Mouse (Mus musculus) left cerebral cortex, adult 8-10 months (tissue): ENCODE measurements around the gene Wiz. TPM values are rescaled to one million over a fixed set of nuclear protein-coding genes. Genes with fewer than 3 reads are reported as not detected.

Source experiments
- DNase-seq, 2 experiments: peaks; one replicate each; pipeline ENCODE4 v3.0.0; 2022; ENCODE audit warnings: low spot score in 2 of 2
- total RNA-seq, 4 experiments: library from RNA; stranded (reverse); gene quantifications; 2 replicates each; pipeline ENCODE4 v1.2.4; 2022

Wiz gene
- total RNA-seq, 4 experiments from 2014 or later = 46.6 to 50.3 (median 49.1) TPM

DNA sequence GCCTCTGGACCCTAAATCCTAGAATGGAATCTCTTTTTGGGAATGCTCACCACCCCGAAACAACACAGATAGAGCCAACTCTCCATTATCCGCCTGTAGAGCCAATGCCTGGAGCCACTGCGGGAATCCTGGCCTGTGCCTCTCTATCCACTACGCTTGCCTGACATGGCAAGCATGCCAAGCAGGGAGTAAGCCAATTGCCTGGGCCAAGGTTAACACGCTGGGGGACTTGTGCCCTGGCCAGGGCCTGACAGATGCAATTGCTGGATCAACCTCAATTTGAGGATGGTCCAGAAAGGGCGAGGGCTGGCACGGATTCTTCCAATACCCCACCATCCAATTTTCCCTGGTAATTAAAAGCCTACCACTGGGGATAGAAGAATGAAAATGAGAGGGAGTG is 6.7 kb downstream of the Wiz start:
- DNase-seq = no peak

DNA sequence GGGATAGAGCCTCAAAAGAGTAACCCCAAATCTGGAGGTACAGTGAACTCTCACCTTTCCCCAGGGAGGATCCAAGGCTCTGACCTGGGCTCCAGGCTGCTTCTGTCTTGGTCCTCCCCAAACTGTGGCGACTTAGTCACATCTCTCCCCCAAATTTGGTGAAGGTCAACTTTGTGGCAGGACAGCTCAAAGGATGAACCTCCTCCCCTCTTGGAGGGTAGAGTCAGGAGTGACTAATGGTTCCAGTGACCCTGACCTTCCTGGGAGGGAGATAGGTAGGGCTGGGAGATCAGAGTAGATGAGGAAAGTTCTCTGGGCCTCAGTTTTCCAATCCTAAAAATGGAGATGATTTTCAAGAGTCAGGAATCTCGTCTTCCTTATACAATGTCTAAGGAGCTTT is 10.5 kb downstream of the Wiz start:
- no peak for DNase-seq

DNA sequence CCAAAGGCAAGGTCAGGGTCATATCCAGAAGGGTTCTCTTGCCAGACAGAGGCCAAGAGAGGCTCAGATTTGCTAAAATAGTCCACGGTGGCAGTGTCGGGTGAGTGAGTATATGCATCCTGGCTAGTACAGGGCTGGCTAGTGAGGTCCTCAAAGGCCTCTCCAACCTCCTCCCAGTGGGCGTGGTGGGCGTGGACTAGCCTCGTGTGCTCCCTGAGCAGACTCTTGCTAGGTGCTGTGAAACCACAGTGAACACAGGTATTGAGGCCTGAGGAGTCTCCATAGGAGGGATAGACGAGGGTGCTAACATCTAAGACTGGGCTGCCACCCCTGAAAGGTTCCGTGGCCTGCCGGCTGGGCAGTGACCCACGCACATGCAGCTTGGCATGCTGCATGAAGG is 12.1 kb downstream of the Wiz start:
- no peak for DNase-seq

DNA sequence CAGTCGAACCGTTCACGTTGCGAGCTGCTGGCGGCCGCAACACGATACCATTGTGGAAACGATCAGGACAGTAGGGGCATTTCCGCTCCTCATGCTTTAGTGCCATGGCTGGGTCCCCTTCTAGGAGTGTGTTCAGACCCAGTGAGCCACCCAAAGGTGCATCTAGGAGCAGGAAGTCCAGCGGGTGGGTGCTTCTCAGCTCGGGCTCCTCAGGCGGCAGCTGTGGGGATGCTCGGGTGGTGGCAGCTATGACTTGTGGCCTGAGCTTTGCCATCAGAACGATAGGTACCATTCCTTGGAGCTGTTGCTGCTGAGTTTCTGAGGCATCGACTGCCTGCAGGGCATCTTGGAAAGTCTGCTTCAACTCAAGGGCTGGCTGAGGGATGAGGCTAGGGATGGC is 12.8 kb downstream of the Wiz start:
- no peak for DNase-seq

DNA sequence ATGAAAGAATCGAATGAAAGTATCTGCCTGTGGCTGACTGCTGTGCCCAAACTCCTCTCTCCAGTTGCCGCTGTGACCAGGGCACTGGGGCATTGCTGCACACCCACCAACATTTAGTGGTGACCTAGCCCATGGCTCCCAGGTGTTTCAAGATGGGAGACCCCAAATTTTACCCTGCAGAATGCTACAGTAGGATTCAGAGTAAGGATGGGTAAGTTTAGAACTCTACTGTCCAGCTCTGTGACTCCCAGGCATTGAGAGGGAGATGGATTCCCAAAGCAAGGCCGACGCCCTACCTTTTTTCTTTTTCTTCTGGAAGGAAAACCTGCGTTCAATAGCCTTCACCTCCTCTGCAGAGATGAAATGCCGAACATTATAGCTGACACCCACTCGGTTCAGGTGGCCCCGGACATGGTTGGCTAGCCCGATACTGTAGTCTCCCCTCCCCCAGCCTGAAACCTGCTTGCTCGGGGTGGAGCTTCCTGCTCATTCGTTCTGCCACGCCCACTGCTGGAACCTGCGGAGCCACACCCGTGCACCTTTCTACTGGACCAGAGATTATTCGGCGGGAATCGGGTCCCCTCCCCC is 20.2 kb downstream of the Wiz start:
- DNase-seq = no peak

DNA sequence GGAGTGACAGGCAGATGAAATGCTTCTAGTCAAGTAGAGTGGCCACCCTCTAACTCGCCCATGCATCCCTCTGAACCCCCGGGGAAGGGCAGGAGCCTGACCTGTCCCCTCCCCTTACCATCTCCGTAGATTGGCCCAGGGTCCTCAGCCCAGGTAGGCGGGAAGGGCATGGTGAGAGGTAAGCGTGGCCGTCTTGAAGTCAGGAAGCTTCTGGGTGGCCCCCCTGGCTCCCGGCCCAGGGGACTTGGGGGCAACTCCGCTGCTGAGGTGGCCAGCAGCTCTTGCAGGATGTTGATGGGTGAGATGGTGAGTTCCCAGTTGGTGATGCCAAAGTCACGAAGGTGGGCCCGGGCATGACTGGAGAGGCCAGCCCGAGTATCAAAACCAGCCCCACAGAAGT is 21.5 kb downstream of the Wiz start:
- DNase-seq = no peak

DNA sequence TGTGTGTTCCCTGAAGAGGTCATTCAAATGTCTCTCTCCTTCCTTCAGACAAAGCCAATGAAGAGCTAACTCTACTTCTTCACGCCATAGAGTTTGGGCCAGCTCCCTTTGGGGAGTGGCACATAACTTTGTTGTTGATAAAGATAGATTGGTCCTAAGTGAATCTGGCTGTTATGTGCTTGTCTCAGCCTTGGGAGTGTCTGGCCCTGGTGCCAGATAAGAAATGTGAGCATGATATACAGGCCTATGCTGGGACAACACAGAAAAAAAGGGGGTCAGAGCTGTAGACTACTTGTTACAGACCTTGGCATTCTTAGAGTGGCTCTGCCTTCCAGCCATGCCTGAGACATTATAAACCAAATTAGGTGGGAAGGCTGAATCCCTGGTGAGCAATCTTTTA is 23.9 kb downstream of the Wiz start:
- no peak for DNase-seq

DNA sequence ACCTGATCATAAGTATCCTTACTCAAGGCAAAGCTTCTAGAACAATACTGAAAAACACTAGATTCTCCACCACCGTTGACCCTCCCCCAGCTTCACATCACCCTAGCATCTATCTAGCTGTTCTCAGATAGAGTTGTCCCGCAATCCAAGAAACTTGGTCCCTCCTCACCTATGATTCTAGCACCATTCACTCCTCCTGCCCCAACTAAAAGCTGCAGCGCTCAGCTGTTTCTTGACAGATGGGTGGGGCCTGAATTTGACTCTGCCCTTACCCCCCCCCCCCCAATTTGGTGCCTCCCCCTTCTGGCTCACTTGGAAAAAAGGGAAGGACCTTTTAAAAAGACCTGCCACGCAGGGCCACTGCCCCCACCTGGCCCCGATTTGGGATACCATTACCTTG is 24.4 kb downstream of the Wiz start:
- DNase-seq = no peak

DNA sequence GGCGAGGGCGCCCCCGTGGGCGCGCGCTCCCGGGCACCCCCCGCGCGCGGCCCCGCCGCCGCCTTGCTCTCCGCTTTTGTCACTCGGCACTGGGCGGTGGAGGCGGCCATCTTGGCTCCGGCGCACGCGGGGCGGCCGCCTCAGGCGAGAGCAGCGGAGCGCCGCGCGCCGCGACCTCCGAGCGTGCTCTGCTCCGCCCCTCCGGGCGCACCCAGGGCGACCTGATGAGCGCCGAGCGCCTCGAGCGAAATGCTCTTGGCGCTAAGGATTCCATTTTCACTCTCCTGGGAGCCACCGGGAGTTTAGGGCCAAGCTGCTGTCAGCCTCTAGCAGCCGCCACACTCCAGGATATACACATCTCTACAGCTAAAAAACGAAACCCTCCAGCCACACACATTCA is 24.9 kb downstream of the Wiz start:
- DNase-seq = peak; percentile 70 to 85

DNA sequence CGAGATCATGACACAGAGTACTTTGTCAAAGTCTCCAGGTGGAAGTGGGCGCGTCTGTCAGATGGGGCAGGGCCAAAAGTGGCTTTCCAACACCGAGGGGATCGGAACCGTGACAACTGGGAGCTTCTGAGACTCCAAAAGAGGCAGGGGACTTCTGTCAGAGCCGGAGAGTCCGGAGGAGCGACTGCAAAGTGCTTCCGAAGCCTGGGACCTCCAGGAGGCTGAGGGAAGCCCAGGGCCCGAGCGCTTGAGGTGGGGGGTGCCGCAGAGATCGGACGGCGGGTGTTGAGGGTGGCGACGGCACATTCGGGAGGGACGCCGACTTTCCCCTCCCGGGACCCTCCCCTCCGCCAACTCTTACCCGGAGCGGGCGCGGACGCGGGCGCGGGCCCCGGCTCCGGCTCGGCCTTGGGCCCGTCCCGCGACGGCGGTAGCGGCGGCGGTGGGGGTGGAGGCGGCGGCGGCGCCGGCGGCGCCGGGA is 25.4 kb downstream of the Wiz start:
- no peak for DNase-seq

DNA sequence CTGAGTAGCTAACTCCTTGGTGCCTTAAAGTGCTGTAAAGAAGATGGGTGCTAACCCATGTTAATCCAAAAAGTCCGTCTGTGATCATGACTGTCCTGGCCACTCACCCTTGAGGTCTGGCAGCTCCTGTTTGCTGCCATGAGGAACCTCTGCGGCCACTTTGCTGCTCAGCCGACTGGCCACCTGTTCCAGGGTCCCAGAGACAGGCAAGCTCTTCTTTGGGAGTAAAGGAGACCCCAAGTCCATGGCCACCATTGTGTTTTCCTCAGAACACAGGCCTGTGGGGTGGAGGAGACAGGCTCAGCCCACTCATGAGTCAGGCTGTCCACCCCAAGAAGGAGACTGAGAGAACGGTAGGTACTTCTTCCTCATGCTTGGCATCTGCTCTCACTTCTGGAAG is 26.6 kb downstream of the Wiz start:
- DNase-seq = no peak

DNA sequence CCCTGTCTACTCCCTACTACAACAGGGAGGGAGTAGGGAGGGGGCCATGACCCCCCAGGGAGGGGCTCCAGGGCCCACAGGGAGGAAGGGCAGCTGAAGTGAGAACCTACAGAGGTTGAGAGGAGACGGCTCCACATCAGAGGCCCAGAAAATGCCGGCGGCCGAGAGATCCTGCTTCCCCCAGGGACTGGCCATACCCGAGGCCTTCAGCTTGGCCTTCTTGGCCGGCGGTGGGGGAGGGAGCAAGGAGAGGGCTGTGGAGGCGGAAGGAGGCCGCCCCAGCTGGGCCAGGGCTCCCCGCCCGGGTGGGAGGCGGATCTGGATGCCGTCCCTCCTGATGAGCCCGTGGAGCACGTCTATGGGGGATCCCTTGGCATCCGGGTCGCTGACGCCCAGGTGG is 29.3 kb downstream of the Wiz start:
- no peak for DNase-seq

DNA sequence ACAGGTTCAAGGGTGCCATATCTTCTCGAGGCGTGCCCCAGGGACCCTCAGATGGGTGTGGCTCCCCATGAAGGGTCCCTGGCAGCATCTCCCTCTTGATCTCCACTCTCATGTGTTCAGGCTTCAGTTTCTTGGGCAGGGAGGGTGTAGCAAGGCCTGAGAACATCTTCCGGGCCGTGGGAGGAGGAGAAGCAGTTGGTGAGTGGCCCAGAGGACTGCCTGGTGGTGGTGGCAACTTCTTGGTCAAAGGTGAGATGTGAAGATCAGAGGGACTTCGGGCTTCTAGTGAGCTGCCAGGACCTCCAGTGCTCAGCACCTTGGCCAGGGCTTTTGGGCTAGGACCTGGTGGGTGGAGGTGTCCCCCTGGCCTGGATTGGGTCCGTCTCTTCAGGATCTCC is 30.3 kb downstream of the Wiz start:
- DNase-seq = no peak

DNA sequence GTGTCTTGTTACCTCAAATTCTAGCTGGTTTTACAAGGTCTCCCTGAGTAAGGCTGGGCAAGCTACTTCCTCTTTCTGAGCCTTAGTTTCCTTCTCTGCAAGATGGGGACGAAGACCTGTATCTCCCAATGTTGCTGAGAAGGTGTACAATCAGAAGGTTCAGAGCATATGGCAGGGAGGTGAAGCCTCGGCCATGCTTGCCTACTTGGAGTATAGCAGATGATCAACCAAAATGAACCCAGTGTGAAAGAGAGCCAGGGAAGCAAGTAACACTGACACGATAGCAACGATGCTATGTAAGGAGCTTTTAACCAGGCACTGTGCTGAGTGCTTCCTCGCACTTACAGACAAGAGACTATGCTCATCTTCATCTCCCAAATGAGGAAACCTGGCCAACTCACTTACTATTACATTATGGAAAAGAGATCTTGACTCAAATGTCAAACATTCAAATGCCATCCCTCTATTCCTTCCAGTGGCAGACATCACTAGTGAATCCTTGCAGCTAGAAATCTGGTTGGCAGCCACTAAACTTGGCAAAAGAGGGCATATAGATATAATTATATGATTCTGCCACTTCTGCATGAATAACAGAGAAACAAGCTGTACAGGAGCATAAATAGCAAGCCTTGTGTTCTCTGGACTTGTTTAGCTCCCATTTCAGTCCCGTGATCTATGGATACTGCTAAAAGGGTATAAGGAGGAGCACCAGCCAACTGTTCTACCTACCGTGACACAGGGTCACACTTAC is 30.9 kb downstream of the Wiz start:
- DNase-seq = no peak

DNA sequence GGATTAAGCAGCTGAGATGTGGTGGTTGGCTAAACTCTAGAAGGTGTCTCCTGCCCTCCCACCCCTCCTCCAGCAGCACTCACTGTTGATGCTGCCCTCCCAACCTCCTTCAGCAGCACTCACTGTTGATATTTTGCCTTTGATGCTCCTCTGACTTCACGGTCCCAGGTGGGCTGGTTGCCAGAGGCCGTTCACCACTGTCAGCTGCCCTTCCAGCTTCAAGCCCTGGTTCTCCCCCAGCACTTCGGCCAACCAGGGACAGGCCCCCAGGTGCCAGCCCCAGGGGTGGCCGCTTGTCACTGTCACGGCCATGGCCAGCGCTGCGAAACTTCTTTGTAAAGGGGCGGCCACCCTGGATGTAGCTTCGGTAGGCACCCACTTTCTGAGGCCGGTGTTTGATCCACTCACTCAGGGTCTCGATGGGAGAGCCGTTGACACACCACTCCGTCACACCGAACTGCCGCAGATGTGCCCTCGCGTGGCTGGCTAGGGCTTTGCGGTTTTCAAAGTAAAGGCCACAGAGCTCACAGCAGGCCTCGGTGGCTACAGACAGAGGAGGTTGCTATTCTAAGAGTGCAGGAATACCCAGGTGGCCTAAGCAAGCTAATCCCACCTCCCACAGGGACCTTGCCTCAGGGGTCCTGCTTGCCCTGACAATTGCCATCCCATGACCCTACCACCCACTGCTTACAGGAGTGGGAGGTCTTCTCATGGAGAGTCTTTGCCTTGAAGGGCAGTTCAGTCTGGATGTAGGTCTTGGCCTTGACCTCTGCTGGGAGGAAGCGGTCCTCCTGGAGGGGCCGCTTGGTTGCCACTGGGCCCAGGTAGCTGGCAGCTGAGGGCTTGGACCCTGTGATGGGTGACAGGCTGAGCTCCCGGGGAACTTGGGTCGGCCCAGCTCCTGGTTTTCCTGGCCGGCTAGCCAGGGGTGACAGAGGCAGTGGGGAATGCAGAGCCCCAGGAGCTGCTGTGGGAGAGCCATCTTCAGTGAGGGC is 32.2 kb downstream of the Wiz start:
- DNase-seq = no peak

DNA sequence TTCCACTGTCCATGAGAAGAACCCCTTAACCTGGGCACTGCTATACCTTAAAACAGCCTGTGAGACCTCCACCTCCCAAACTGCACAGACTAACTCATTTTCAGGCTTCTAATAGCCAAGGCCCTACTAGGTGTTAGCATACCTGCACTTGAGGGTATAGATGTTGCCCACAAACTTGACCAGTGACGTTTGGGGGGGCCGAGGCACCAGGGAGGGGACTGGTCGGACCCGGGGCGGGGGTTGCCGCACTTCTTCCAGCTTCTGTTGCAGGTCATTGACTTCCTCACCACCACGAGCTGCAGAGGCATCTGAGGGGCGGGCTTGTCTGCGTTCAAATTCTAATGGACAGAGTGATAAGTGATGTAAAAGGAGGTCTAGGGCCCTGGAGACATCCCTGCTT is 33.0 kb downstream of the Wiz start:
- peak in 1 of 2 experiments; percentile 12 for DNase-seq

DNA sequence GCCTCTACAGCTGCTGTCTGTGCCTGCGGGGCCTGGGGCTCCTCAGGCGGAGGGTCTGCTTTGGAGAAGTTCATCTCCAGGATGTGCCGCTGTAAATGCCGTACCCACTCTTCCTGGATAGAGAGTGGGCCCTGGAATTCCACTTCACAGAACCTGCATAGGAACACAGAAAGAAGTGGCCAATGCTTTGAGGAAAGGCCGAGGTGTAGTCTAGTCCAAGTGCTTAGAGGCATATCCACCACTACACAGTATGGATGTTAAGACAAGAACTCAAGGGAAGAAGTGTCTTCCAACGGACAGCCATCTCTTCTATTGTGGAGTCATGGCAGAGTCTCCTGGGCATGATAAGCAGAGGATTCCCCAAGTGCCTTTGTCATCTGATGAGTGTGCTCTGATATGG is 34.2 kb downstream of the Wiz start:
- no peak for DNase-seq

DNA sequence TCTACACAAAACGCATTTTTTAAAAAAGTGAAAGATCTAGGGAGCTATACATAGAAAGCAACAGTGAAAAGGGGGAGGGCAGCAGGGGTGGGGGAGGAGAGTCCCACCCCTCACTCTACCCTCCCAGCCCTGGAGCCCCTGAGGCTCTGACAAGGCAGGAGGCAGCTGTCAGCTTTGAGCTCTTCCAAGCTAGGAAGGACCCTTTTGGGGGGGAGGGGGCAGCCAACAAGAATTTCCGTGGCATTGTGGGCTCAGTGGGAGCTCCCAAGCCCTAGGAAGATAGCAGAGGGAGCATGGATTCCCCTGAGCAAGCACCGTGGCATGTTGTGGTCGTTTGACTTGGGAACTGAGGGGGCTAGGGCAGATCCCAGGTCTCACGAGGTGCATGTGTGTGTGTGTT is 35.0 kb downstream of the Wiz start:
- DNase-seq = no peak

DNA sequence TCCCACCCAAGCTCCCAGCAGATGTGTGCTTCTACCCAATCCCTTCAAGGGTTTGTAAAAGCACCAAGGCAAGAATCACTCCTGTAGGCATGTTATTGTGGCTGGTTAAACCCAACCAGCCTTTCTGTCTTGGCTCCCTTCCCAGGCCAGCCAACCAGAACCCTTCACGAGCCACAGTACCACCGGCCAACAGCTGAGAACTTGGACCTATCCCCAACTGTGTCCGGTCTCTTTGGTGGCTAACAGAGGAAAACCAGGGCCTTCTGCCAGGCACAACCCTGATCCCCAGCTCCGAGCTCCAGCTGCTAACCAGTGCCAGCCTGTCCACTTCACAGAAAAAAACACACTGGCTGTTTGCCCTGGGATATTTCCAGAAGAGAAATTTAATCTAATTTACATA is 35.5 kb downstream of the Wiz start:
- DNase-seq = peak in 1 of 2 experiments; percentile 81

DNA sequence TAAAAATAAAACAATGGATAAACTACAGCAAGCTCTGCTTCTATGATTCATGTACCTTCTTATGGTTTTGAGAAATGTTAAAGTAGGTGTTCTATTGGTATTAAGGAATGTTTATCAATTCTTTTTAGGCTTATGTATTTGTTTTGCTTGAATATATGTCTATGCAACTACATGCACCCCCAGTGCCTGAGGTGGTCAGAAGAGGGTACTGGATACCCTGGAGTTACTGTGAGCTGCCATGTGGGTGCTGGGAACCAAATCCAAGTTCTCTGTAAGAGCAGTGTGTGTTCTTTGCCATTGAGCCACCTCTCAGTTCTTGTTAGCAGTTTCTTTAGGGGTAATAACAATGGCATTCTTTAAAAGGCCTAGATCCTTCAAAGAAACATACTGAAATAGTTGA is 37.5 kb downstream of the Wiz start:
- no peak for DNase-seq

DNA sequence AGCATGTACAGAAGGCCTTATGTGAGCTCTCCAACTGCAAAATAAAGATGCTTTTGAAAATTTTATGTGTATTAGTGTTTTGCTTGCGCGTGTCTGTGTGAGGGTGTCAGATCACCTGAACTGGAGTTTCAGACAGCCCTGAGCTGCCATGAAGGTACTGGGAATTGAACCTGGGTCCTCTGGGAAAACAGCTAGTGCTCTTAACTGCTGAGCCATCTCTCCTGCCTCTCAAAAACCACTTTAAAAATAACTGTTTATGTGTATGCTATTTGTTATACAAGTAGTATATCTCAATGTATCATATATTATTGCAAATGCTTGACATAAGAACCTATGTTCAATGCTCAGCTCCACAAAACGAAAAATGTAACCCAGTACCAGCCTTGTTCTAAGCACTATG is 38.0 kb downstream of the Wiz start:
- no peak for DNase-seq

DNA sequence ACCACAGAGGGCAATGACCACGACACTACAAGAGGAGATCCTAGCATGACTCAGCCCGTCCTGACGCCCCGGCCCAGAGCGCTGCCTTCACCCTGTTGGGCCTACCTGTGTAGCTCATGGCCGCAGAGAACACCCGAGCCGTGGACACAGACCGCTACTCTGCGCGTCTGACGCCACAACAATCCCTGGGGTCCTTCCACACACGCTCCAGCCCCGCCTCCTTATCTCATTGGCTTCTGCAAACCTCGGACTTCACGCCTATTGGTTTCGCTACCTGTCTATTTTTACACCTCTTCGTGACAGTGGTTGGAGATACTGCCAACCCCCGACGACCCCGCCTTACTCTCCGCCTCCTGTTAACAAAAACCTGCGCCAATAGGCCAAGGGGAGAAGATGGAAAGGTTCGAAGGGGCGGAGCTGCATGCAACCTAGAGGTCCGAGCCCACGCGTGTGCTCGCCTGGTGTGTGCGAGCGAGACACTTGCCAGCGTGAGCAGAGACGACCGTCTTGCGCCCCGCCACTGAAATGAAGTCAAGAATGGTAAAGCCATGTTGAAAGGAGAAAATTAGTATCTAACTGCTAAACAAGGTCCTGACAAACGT is 38.8 kb downstream of the Wiz start, which contains the start of gene Akap8l:
Gene Akap8l (minus strand): TSS at position 226 of the 602 bp plus-strand sequence.
- DNase-seq = peak; percentile 94 to 99
